Mouse (Mus musculus) ES-E14 (cell line): ENCODE measurements at regions not wholly inside any gene's neighbourhood (a gene's known extent, or its start where the extent isn't known, plus 50 kb on each side); places are given as distances from the start of the nearest gene placed in this dataset.

Experiments
- DNase-seq: peaks from one replicate; pipeline ENCODE4 v3.0.0-alpha.2; 2013; ENCODE audit warnings: low read depth, low spot score
- H3K27ac ChIP-seq: 2 replicates; pipeline ENCODE4 v1.5.1; 2012; ENCODE audit warnings: low read depth, mild to moderate bottlenecking, low read length, moderate library complexity, mixed read lengths; ENCODE audit not compliant: poor library complexity, insufficient read depth, severe bottlenecking
- H3K36me3 ChIP-seq: 2 replicates; pipeline ENCODE4 v1.6.1; 2012; ENCODE audit warnings: mild to moderate bottlenecking, low read length, moderate library complexity, mixed read lengths; ENCODE audit not compliant: control insufficient read depth, poor library complexity, insufficient read depth, severe bottlenecking
- H3K4me1 ChIP-seq, 2 experiments: fragments of 150-350 bp in 1 of 2; sonication (generic) in 1 of 2; 2 replicates each; pipeline ENCODE4 v1.6.1; 2012; ENCODE audit warnings: low read length in 2 of 2, mild to moderate bottlenecking in 1 of 2, mixed read lengths in 1 of 2; ENCODE audit not compliant: control insufficient read depth in 2 of 2, insufficient read depth in 2 of 2, poor library complexity in 1 of 2
- H3K4me3 ChIP-seq, 2 experiments: fragments of 150-350 bp in 1 of 2; sonication (generic) in 1 of 2; 2 replicates each; pipeline ENCODE4 v1.5.1; 2012; ENCODE audit warnings: low read length in 2 of 2, low read depth in 1 of 2, mild to moderate bottlenecking in 1 of 2, mixed read lengths in 1 of 2; ENCODE audit not compliant: insufficient read depth in 1 of 2, poor library complexity in 1 of 2, severe bottlenecking in 1 of 2
- H3K9ac ChIP-seq: 2 replicates; pipeline ENCODE4 v1.6.1; 2012; ENCODE audit warnings: low read depth, mild to moderate bottlenecking, low read length, mixed read lengths; ENCODE audit not compliant: poor library complexity, insufficient read depth, severe bottlenecking
- H3K9me3 ChIP-seq: fragments of 150-350 bp; sonication (generic); 2 replicates; pipeline ENCODE4 v1.6.1; 2012; ENCODE audit warnings: low read depth, mild to moderate bottlenecking, low read length; ENCODE audit not compliant: control insufficient read depth, insufficient read depth
- HCFC1 ChIP-seq: IDR thresholded peaks from 2 replicates; pipeline ENCODE4 v1.6.1; 2012; ENCODE audit warnings: low read length, inconsistent platforms, borderline replicate concordance; ENCODE audit not compliant: insufficient read depth
- ZC3H11A ChIP-seq: IDR thresholded peaks from 2 replicates; pipeline ENCODE4 v1.6.1; 2012; ENCODE audit warnings: low read depth, mild to moderate bottlenecking, inconsistent platforms, low read length, borderline replicate concordance
- in situ Hi-C, 2 experiments: fragments of 600-800 bp; cut with MboI; formaldehyde crosslinking; loops; one replicate each; pipeline ENCODE4 v1.15.1; 2025; ENCODE audit warnings: low sequenced_read_pairs in 2 of 2, inconsistent platforms in 1 of 2; ENCODE audit not compliant: unreplicated experiment in 2 of 2

- Histone ChIP-seq H3K4me3 (no peak overlapping the region), H3K27ac (no peak overlapping the region), H3K4me1 (no peaks in the 10 kb centered on the region), H3K36me3 (no peaks in the 10 kb centered on the region), H3K9ac (no peak overlapping the region), H3K9me3 (no peaks in the 10 kb centered on the region)
- no peak for TF ChIP-seq HCFC1
- peak; percentile 48; the same call in 1 of the 2 replicates for TF ChIP-seq ZC3H11A
- DNase-seq, result peak; percentile 20
- in situ Hi-C loops, result no loop called here
Measured at GRCm38 (mm10) chrX:77980676-77981075, 55.8 kb upstream of the 5430402E10Rik start.
